Mouse (Mus musculus) hindbrain, embryonic 12.5 days (tissue): ENCODE measurements at regions not wholly inside any gene's neighbourhood (a gene's known extent, or its start where the extent isn't known, plus 50 kb on each side); places are given as distances from the start of the nearest gene placed in this dataset.

Experiments used
- ATAC-seq: fragments of 200-750 bp; cut with Nextera tagmentation; 2 replicates; pipeline ENCODE4 v1.8.0; 2017; ENCODE audit warnings: moderate TSS enrichment; ENCODE audit not compliant: low FRiP score
- H3K27ac ChIP-seq: fragments of 300-500 bp; sonication (generic); 2 replicates; pipeline ENCODE4 v1.5.1; 2016; ENCODE audit warnings: mild to moderate bottlenecking
- H3K27me3 ChIP-seq: fragments of 300-500 bp; sonication (generic); 2 replicates; pipeline ENCODE4 v1.6.1; 2016; ENCODE audit warnings: mild to moderate bottlenecking
- H3K36me3 ChIP-seq: fragments of 300-500 bp; sonication (generic); 2 replicates; pipeline ENCODE4 v1.6.1; 2016; ENCODE audit warnings: mild to moderate bottlenecking
- H3K4me1 ChIP-seq: fragments of 300-500 bp; sonication (generic); 2 replicates; pipeline ENCODE4 v1.6.1; 2016
- H3K4me2 ChIP-seq: fragments of 300-500 bp; sonication (generic); replicated peaks from 2 replicates; pipeline ENCODE4 v1.6.1; 2016; ENCODE audit warnings: mild to moderate bottlenecking
- H3K4me3 ChIP-seq: fragments of 300-500 bp; sonication (generic); 2 replicates; pipeline ENCODE4 v1.5.1; 2016; ENCODE audit warnings: mild to moderate bottlenecking
- H3K9ac ChIP-seq: fragments of 300-500 bp; sonication (generic); 2 replicates; pipeline ENCODE4 v1.6.1; 2016; ENCODE audit warnings: mild to moderate bottlenecking, moderate library complexity
- H3K9me3 ChIP-seq: fragments of 300-500 bp; sonication (generic); replicated peaks from 2 replicates; pipeline ENCODE4 v1.6.1; 2016; ENCODE audit warnings: mild to moderate bottlenecking
- WGBS: fragments of 180-500 bp; shearing (Covaris S2); methylation state at CpG from one replicate; pipeline ENCODE4 v1.1.7; 2016; 5-methylcytosine and 5-hydroxymethylcytosine counted together

DNA sequence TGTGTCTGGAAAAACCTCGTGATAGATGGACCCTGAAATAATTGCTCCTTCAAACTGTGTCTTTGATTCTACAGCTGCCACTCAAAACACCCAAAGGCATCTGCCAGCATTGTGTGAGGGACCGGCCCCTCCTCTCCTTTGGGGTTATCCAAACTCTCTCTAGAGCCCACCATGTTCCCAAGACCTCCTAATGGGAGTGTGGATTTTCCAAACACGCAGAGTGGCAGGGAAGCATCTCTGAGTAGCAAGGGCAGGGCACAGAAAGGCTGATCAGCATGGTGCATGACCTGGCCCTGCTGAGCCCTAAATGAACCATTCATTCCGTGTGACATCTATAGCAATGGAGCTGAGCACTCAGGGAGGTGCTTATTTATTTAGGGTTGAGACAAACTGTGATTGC lies 186.1 kb upstream of the Ctnna2 start:
- H3K4me2 ChIP-seq = no peak overlapping the region
- no peaks in the 10 kb centered on the region for H3K27me3 ChIP-seq
- H3K27ac ChIP-seq = peak overlapping the region; percentile 17; the same call in 1 of the 2 replicates
- H3K9me3 ChIP-seq = no peaks in the 10 kb centered on the region
- H3K4me1 ChIP-seq = peaks cover 8% of the 10 kb centered on the region
- H3K9ac ChIP-seq = no peak overlapping the region
- H3K4me3 ChIP-seq = no peak overlapping the region
- H3K36me3 ChIP-seq = no peaks in the 10 kb centered on the region
- 3% methylated on average over 4 of the region's 4 CpGs for WGBS
- ATAC-seq = peak; percentile 88
